Mouse (Mus musculus): Measurements from ENCODE around the gene Egfr. TPM values are rescaled to one million over a fixed set of nuclear protein-coding genes. Genes with fewer than 3 reads are reported as not detected.

Egfr gene
- polyA plus RNA-seq, 1 experiment from 2014 or later: 6.4 TPM

GRCm38 (mm10) chr11:16843889-16844568 lies 92.0 kb downstream of the Egfr start:
- ATAC-seq (replicated peaks; ENCODE audit: insufficient number of reproducible peaks, low FRiP score, low TSS enrichment, low read depth): peak; percentile 65; the same call in 1 of the 2 replicates
- Histone ChIP-seq H3K9ac (replicated peaks; ENCODE audit: low read length) (no peak overlapping the region), H3K4me2 (ENCODE audit: low read depth, low read length) (no peak overlapping the region), H3K4me1 (ENCODE audit: control insufficient read depth, insufficient read depth, low read length) (no peaks in the 10 kb centered on the region), H3K9me3 (replicated peaks; ENCODE audit: control insufficient read depth, low read length) (no peaks in the 10 kb centered on the region), H3K4me3 (ENCODE audit: low read depth, low read length) (no peak overlapping the region), H3K27ac (replicated peaks; ENCODE audit: low read depth, low read length) (no peak overlapping the region), H3K36me3 (replicated peaks; ENCODE audit: control insufficient read depth, insufficient read depth, low read depth, low read length) (no peaks in the 10 kb centered on the region), H3K27me3 (ENCODE audit: control insufficient read depth, insufficient read depth, low read length) (no peaks in the 10 kb centered on the region)
- peak; percentile 50 for DNase-seq (ENCODE audit: low spot score)
- WGBS: 59% methylated on average over 12 of the region's 12 CpGs

- H3K27ac ChIP-seq (replicated peaks; ENCODE audit: low read depth, low read length): no peak overlapping the region
- DNase-seq (ENCODE audit: low spot score): no peak
- no peaks in the 10 kb centered on the region for H3K4me1 ChIP-seq (ENCODE audit: control insufficient read depth, insufficient read depth, low read length)
- H3K27me3 ChIP-seq (ENCODE audit: control insufficient read depth, insufficient read depth, low read length): no peaks in the 10 kb centered on the region
- no peak overlapping the region for H3K4me2 ChIP-seq (ENCODE audit: low read depth, low read length)
- H3K36me3 ChIP-seq (replicated peaks; ENCODE audit: control insufficient read depth, insufficient read depth, low read depth, low read length): no peaks in the 10 kb centered on the region
- no peak for ATAC-seq (replicated peaks; ENCODE audit: insufficient number of reproducible peaks, low FRiP score, low TSS enrichment, low read depth)
- no peak overlapping the region for H3K9ac ChIP-seq (replicated peaks; ENCODE audit: low read length)
- 61% methylated on average over 6 of the region's 6 CpGs for WGBS
- no peak overlapping the region for H3K4me3 ChIP-seq (ENCODE audit: low read depth, low read length)
- no peaks in the 10 kb centered on the region for H3K9me3 ChIP-seq (replicated peaks; ENCODE audit: control insufficient read depth, low read length)
Observed at GRCm38 (mm10) chr11:16848881-16849280, 96.9 kb downstream of the Egfr start.

- H3K4me2 ChIP-seq (ENCODE audit: low read depth, low read length): no peak overlapping the region
- 86% methylated on average over 1 of the region's 1 CpGs for WGBS
- no peaks in the 10 kb centered on the region for H3K36me3 ChIP-seq (replicated peaks; ENCODE audit: control insufficient read depth, insufficient read depth, low read depth, low read length)
- no peak overlapping the region for H3K4me3 ChIP-seq (ENCODE audit: low read depth, low read length)
- no peak overlapping the region for H3K9ac ChIP-seq (replicated peaks; ENCODE audit: low read length)
- ATAC-seq (replicated peaks; ENCODE audit: insufficient number of reproducible peaks, low FRiP score, low TSS enrichment, low read depth) (no peak), DNase-seq (ENCODE audit: low spot score) (no peak)
- H3K9me3 ChIP-seq (replicated peaks; ENCODE audit: control insufficient read depth, low read length): no peaks in the 10 kb centered on the region
- no peaks in the 10 kb centered on the region for H3K4me1 ChIP-seq (ENCODE audit: control insufficient read depth, insufficient read depth, low read length)
- no peak overlapping the region for H3K27ac ChIP-seq (replicated peaks; ENCODE audit: low read depth, low read length)
- no peaks in the 10 kb centered on the region for H3K27me3 ChIP-seq (ENCODE audit: control insufficient read depth, insufficient read depth, low read length)
Observed at GRCm38 (mm10) chr11:16851361-16851760, 99.4 kb downstream of the Egfr start.

GRCm38 (mm10) chr11:16854111-16854510 lies 102.1 kb downstream of the Egfr start:
- Histone ChIP-seq H3K27me3 (ENCODE audit: control insufficient read depth, insufficient read depth, low read length) (no peaks in the 10 kb centered on the region), H3K4me1 (ENCODE audit: control insufficient read depth, insufficient read depth, low read length) (no peaks in the 10 kb centered on the region), H3K27ac (replicated peaks; ENCODE audit: low read depth, low read length) (no peak overlapping the region), H3K9ac (replicated peaks; ENCODE audit: low read length) (no peak overlapping the region), H3K4me2 (ENCODE audit: low read depth, low read length) (no peak overlapping the region), H3K4me3 (ENCODE audit: low read depth, low read length) (no peak overlapping the region), H3K9me3 (replicated peaks; ENCODE audit: control insufficient read depth, low read length) (no peaks in the 10 kb centered on the region), H3K36me3 (replicated peaks; ENCODE audit: control insufficient read depth, insufficient read depth, low read depth, low read length) (no peaks in the 10 kb centered on the region)
- 67% methylated on average over 2 of the region's 2 CpGs for WGBS
- no peak for ATAC-seq (replicated peaks; ENCODE audit: insufficient number of reproducible peaks, low FRiP score, low TSS enrichment, low read depth)
- no peak for DNase-seq (ENCODE audit: low spot score)

GRCm38 (mm10) chr11:16857346-16857745 lies 105.3 kb downstream of the Egfr start:
- no peak overlapping the region for H3K4me2 ChIP-seq (ENCODE audit: low read depth, low read length)
- WGBS: 83% methylated on average over 2 of the region's 2 CpGs
- DNase-seq (ENCODE audit: low spot score): no peak
- H3K9ac ChIP-seq (replicated peaks; ENCODE audit: low read length): no peak overlapping the region
- ATAC-seq (replicated peaks; ENCODE audit: insufficient number of reproducible peaks, low FRiP score, low TSS enrichment, low read depth): no peak
- no peak overlapping the region for H3K4me3 ChIP-seq (ENCODE audit: low read depth, low read length)
- no peaks in the 10 kb centered on the region for H3K27me3 ChIP-seq (ENCODE audit: control insufficient read depth, insufficient read depth, low read length)
- H3K27ac ChIP-seq (replicated peaks; ENCODE audit: low read depth, low read length): no peak overlapping the region
- H3K36me3 ChIP-seq (replicated peaks; ENCODE audit: control insufficient read depth, insufficient read depth, low read depth, low read length): no peaks in the 10 kb centered on the region
- H3K4me1 ChIP-seq (ENCODE audit: control insufficient read depth, insufficient read depth, low read length): no peaks in the 10 kb centered on the region
- H3K9me3 ChIP-seq (replicated peaks; ENCODE audit: control insufficient read depth, low read length): no peaks in the 10 kb centered on the region

GRCm38 (mm10) chr11:16861037-16861436 lies 109.0 kb downstream of the Egfr start:
- WGBS: 75% methylated on average over 6 of the region's 6 CpGs
- Histone ChIP-seq H3K4me1 (ENCODE audit: control insufficient read depth, insufficient read depth, low read length) (no peaks in the 10 kb centered on the region), H3K4me3 (ENCODE audit: low read depth, low read length) (no peak overlapping the region), H3K27me3 (ENCODE audit: control insufficient read depth, insufficient read depth, low read length) (no peaks in the 10 kb centered on the region), H3K27ac (replicated peaks; ENCODE audit: low read depth, low read length) (no peak overlapping the region), H3K9ac (replicated peaks; ENCODE audit: low read length) (no peak overlapping the region), H3K36me3 (replicated peaks; ENCODE audit: control insufficient read depth, insufficient read depth, low read depth, low read length) (no peaks in the 10 kb centered on the region), H3K9me3 (replicated peaks; ENCODE audit: control insufficient read depth, low read length) (no peaks in the 10 kb centered on the region), H3K4me2 (ENCODE audit: low read depth, low read length) (no peak overlapping the region)
- DNase-seq (ENCODE audit: low spot score): no peak
- no peak for ATAC-seq (replicated peaks; ENCODE audit: insufficient number of reproducible peaks, low FRiP score, low TSS enrichment, low read depth)

- DNase-seq (ENCODE audit: low spot score) (no peak), ATAC-seq (replicated peaks; ENCODE audit: insufficient number of reproducible peaks, low FRiP score, low TSS enrichment, low read depth) (no peak)
- no peaks in the 10 kb centered on the region for H3K36me3 ChIP-seq (replicated peaks; ENCODE audit: control insufficient read depth, insufficient read depth, low read depth, low read length)
- no peaks in the 10 kb centered on the region for H3K9me3 ChIP-seq (replicated peaks; ENCODE audit: control insufficient read depth, low read length)
- no peak overlapping the region for H3K9ac ChIP-seq (replicated peaks; ENCODE audit: low read length)
- H3K27ac ChIP-seq (replicated peaks; ENCODE audit: low read depth, low read length): no peak overlapping the region
- H3K4me2 ChIP-seq (ENCODE audit: low read depth, low read length): no peak overlapping the region
- H3K4me3 ChIP-seq (ENCODE audit: low read depth, low read length): no peak overlapping the region
- no peaks in the 10 kb centered on the region for H3K4me1 ChIP-seq (ENCODE audit: control insufficient read depth, insufficient read depth, low read length)
- H3K27me3 ChIP-seq (ENCODE audit: control insufficient read depth, insufficient read depth, low read length): no peaks in the 10 kb centered on the region
Observed at GRCm38 (mm10) chr11:16863547-16863946, 111.5 kb downstream of the Egfr start.

GRCm38 (mm10) chr11:16864980-16865561 lies 113.1 kb downstream of the Egfr start:
- no peak overlapping the region for H3K4me3 ChIP-seq (ENCODE audit: low read depth, low read length)
- H3K27me3 ChIP-seq (ENCODE audit: control insufficient read depth, insufficient read depth, low read length): no peaks in the 10 kb centered on the region
- peak; percentile 4 for DNase-seq (ENCODE audit: low spot score)
- H3K4me2 ChIP-seq (ENCODE audit: low read depth, low read length): no peak overlapping the region
- 66% methylated on average over 3 of the region's 3 CpGs for WGBS
- no peaks in the 10 kb centered on the region for H3K4me1 ChIP-seq (ENCODE audit: control insufficient read depth, insufficient read depth, low read length)
- no peaks in the 10 kb centered on the region for H3K36me3 ChIP-seq (replicated peaks; ENCODE audit: control insufficient read depth, insufficient read depth, low read depth, low read length)
- no peak overlapping the region for H3K9ac ChIP-seq (replicated peaks; ENCODE audit: low read length)
- no peaks in the 10 kb centered on the region for H3K9me3 ChIP-seq (replicated peaks; ENCODE audit: control insufficient read depth, low read length)
- H3K27ac ChIP-seq (replicated peaks; ENCODE audit: low read depth, low read length): no peak overlapping the region
- ATAC-seq (replicated peaks; ENCODE audit: insufficient number of reproducible peaks, low FRiP score, low TSS enrichment, low read depth): no peak

Data from embryonic facial prominence, embryonic 11.5 days (tissue).